Mouse (Mus musculus) midbrain, embryonic 10.5 days (tissue): ENCODE data around the gene Nhp2. TPM values are rescaled to one million over a fixed set of nuclear protein-coding genes. Genes with fewer than 3 reads are reported as not detected.

ENCODE experiments used
- DNase-seq: peaks from one replicate; pipeline ENCODE4 v3.0.0-alpha.2; 2017; ENCODE audit warnings: low spot score
- H3K27ac ChIP-seq: fragments of 300-500 bp; sonication (generic); replicated peaks from 2 replicates; pipeline ENCODE4 v1.5.1; 2016; ENCODE audit warnings: mild to moderate bottlenecking
- H3K27me3 ChIP-seq: fragments of 300-500 bp; sonication (generic); 2 replicates; pipeline ENCODE4 v1.6.1; 2016; ENCODE audit warnings: low read depth, mild to moderate bottlenecking; ENCODE audit not compliant: poor library complexity, severe bottlenecking
- H3K36me3 ChIP-seq: fragments of 300-500 bp; sonication (generic); 2 replicates; pipeline ENCODE4 v1.6.1; 2016; ENCODE audit warnings: mild to moderate bottlenecking, moderate library complexity
- H3K4me1 ChIP-seq: fragments of 300-500 bp; sonication (generic); 2 replicates; pipeline ENCODE4 v1.6.1; 2016
- H3K4me3 ChIP-seq: fragments of 300-500 bp; sonication (generic); 2 replicates; pipeline ENCODE4 v1.5.1; 2016; ENCODE audit warnings: mild to moderate bottlenecking, moderate library complexity
- H3K9me3 ChIP-seq: fragments of 300-500 bp; sonication (generic); replicated peaks from 2 replicates; pipeline ENCODE4 v1.6.1; 2016; ENCODE audit warnings: mild to moderate bottlenecking
- WGBS: fragments of 180-500 bp; shearing (Covaris S2); methylation state at CpG from one replicate; pipeline ENCODE4 v1.1.7; 2016; 5-methylcytosine and 5-hydroxymethylcytosine counted together
- polyA plus RNA-seq: library from polyadenylated mRNA; unstranded; fragments of >200 nt; fragmentation: Nextera tagmentation; extraction: Ambion mirVana; gene quantifications from 2 replicates; pipeline ENCODE4 v1.2.1, GENCODE M21; 2016

Nhp2 gene
- polyA plus RNA-seq, 1 experiment from 2014 or later: 269 TPM

DNA sequence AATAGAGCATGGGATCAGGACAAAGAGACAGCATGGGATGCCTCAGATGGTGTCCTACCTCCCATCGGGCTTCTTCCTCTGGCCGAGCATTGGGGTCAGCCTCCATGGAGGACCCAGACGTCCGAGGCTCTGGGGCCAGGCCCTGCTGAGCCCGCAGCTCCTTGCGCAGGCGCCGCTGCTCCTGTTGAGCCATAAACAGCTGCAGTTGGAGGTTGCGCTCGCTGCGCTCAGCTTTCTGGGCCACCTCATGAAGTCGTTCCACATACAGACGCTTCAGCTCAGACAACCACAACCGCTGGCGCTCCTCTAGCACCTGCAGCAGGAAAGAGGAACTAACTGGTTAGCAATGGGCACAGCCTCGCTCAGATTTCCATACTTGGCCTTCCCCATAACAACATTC lies 24.7 kb downstream of the Nhp2 start:
- no peak overlapping the region for H3K27ac ChIP-seq
- H3K36me3 ChIP-seq: peaks cover 47% of the 10 kb centered on the region
- 74% methylated on average over 16 of the region's 16 CpGs for WGBS

DNA sequence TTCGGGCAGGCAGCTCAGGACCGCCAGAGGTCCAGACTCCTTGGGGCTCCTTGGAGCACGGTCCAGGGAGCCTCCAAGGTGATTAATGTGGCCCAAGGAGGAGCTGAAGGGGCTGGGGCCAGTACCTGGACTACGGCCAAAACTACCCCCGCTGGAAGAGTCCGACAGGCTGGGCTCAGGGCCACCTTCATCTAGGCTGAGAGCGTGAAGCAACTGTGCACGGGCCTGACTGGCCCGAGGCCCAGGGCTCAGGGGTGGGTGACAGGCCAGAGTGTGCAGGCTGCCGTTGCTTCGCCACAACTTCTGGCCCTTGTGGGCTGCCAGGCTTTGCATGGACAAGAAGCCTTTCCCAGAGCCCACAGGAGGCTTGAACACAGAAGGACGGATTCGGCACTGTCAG lies 25.8 kb downstream of the Nhp2 start:
- peaks cover 47% of the 10 kb centered on the region for H3K36me3 ChIP-seq
- H3K27ac ChIP-seq: 0 out of 2 replicates have a peak overlapping the region, but pooled peaks have one; percentile 88
- H3K4me3 ChIP-seq: no peak overlapping the region
- H3K4me1 ChIP-seq: peaks cover 46% of the 10 kb centered on the region
- DNase-seq: no peak
- 92% methylated on average over 13 of the region's 13 CpGs for WGBS
- no peaks in the 10 kb centered on the region for H3K9me3 ChIP-seq
- peaks cover 25% of the 10 kb centered on the region for H3K27me3 ChIP-seq

More for the DNA sequence above, 24.7 kb downstream of the Nhp2 start:
- Histone ChIP-seq H3K4me1 (peaks cover 35% of the 10 kb centered on the region), H3K27me3 (peaks cover 14% of the 10 kb centered on the region), H3K4me3 (no peak overlapping the region), H3K9me3 (no peaks in the 10 kb centered on the region)
- DNase-seq: no peak

DNA sequence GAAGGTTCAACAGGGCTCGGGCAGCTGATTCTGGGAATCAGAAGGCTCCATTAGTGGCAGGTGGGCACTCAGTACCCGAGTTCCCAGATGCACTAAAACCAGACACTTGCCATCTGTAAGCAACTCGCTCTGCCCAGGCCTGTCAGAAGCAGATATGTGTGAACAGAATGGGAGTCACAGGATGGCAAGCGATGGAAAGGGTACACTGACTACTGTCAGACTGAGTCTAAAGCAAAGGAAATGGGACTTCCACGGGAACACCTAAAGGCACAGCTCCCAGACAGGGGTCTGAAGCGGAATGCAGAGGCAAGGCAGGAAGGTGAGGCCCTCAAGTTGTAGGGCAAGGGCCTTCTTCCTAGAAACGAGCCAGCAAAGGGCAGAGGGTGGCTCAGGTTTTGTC lies 26.7 kb downstream of the Nhp2 start:
- no peak for DNase-seq
- Histone ChIP-seq H3K9me3 (no peaks in the 10 kb centered on the region), H3K27ac (peak overlapping the region; percentile 88; the same call in 1 of the 2 replicates), H3K4me3 (no peak overlapping the region), H3K4me1 (peaks cover 55% of the 10 kb centered on the region), H3K36me3 (peaks cover 47% of the 10 kb centered on the region), H3K27me3 (peaks cover 34% of the 10 kb centered on the region)
- WGBS: 84% methylated on average over 7 of the region's 7 CpGs

DNA sequence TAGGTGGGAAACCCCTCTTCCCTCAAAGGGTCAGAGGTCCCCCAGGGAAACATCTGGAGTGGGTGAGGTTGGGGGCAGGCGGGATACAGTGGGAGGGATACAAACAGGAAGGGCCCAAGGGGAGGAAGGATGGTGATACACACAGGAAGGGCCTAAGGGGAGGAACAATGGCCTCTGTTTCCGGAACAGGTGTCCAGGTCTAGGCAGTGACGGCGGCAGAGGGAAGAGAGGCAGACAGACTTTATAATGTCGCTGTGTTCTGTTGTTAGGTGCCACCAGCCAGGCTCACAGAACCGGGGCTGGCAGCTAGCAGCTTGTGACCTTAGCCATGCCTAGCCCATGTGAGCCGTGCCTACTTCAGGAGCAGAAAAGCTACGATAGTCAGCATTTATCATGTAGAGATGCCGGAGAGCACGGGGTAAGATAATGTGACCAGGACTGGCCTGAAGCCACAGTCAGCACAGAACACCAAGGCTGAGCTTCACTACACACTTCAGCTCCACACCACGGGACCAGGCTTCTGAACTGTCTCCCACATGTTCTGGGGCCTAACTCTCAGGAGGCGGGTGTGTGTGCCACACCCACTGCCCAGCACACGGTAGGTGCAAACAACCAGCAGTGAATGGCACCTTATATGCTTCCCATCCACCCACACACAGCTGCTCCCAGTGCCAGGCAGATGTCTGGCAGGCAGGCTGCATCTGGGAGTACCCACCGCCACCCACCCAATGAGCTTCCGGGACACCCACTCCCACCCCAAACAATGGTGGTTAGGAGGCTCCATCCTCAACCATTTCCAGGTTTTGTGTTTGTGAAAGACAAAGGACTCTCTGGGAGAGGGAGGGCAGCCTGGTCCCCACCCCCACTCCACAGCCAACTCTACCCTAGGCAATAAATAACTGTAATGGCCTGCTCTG lies 27.5 kb downstream of the Nhp2 start:
- peaks cover 56% of the 10 kb centered on the region for H3K4me1 ChIP-seq
- no peak for DNase-seq
- no peak overlapping the region; the same call in 1 of the 2 replicates for H3K4me3 ChIP-seq
- peak overlapping the region; percentile 88 for H3K27ac ChIP-seq
- H3K36me3 ChIP-seq: peaks cover 42% of the 10 kb centered on the region
- WGBS: 85% methylated on average over 15 of the region's 15 CpGs
- H3K27me3 ChIP-seq: peaks cover 42% of the 10 kb centered on the region
- H3K9me3 ChIP-seq: no peaks in the 10 kb centered on the region

DNA sequence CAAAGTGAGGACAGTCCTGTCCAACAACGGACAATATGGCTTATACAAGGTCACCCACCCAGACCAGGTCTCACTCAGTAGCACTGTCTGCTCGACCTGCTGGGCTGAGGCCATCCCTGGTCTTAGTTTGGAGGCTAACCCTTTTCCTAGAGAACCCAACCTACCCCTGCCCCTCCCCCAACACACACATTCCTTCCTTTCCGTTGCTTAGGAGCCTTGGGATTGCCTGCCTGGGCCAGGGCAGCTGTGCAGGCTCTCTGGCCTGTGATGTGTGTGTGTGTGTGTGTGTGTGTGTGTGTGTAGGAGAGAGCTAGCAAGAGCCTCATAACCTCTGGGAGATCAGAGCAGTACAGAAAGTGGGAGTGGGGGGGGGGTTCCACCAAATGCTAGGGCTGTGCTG lies 29.0 kb downstream of the Nhp2 start:
- Histone ChIP-seq H3K4me1 (peaks cover 56% of the 10 kb centered on the region), H3K9me3 (no peaks in the 10 kb centered on the region), H3K27me3 (peaks cover 47% of the 10 kb centered on the region), H3K36me3 (peaks cover 27% of the 10 kb centered on the region), H3K27ac (peak overlapping the region; percentile 88), H3K4me3 (peak overlapping the region; percentile 72)
- WGBS: 5% methylated on average over 3 of the region's 3 CpGs
- peak; percentile 89 for DNase-seq

DNA sequence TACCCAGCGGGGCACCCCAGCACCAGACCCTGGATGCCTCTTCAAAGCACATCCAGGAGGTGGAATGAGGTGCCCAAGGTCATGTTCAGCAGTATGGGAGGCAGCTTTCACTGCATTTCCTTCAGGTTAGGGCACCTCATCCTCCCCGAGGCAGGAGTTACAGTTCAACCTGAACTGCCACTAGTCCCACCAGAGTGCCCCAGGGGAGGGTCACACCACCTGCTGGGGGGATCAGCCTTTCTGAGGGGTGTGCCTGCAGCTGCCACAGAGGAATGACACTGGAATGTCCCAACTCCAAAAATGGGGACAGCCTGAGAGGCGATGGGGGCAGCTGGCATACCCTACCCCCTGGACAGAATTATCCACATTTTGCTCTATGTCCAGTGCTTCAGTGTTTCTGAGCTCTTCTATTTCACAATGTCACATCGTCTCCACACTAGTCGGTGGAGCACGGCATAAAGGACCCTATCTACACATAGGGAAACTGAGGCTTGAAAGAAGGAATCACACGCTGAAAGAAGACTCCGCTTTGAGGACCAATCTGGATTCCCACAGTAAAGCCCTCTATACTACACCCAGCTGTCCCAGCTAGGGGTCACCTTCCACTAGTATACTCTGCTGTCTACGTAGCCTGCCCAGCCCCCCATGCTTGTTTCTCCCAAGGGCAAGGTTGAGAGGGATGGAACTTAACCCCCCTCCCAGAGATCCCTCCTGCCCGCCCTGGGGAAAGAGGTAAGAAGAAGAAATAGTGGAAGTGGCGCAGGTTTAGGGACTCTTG lies 29.8 kb downstream of the Nhp2 start:
- 14% methylated on average over 11 of the region's 11 CpGs for WGBS
- Histone ChIP-seq H3K27me3 (peaks cover 39% of the 10 kb centered on the region), H3K27ac (peak overlapping the region; percentile 88), H3K4me1 (peaks cover 49% of the 10 kb centered on the region), H3K36me3 (peaks cover 19% of the 10 kb centered on the region), H3K9me3 (no peaks in the 10 kb centered on the region), H3K4me3 (peak overlapping the region; percentile 72)
- no peak for DNase-seq

DNA sequence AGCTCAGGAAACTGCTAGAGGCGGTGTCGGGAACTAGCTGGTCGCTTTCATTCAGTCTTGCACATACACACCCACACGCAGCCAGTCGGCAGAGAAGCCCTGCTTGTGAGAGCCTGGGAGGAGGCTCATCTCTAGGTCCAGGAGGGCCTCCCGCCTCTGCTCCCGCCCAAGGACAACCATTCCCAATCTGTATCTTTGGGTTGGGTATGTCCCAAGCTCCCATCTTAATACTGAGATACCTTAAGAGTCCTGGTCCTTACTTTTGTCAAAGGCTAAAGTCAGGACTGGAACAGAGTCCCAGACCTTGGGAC lies 30.3 kb downstream of the Nhp2 start:
- Histone ChIP-seq H3K27ac (peak overlapping the region; percentile 88), H3K4me3 (peak overlapping the region; percentile 72), H3K27me3 (peaks cover 36% of the 10 kb centered on the region), H3K4me1 (peaks cover 49% of the 10 kb centered on the region), H3K9me3 (no peaks in the 10 kb centered on the region), H3K36me3 (peaks cover 14% of the 10 kb centered on the region)
- peak; percentile 46 for DNase-seq
- WGBS: 3% methylated on average over 7 of the region's 7 CpGs

DNA sequence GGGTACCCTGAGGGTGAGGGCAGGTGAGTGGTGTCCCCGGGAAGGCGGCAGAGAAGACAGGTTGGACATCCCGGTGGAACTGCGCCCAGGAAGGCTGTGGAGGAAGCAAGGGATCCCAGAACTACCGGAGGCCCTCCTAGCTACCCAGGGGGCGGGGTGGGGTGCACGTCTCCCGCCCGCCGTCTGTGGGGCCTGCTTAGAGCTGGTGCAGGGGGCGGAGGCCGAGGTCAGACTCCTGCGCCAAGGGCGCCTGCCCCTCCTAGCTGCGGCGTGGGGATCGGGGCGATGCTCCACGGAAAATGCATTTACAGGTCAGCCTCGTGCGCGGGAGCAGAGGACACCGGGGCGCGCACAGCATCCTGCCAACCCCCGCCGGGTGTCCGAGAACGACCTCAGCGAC lies 30.7 kb downstream of the Nhp2 start:
- DNase-seq: no peak
- Histone ChIP-seq H3K4me3 (peak overlapping the region; percentile 72), H3K36me3 (peaks cover 10% of the 10 kb centered on the region), H3K4me1 (peaks cover 49% of the 10 kb centered on the region), H3K9me3 (no peaks in the 10 kb centered on the region), H3K27me3 (peaks cover 36% of the 10 kb centered on the region), H3K27ac (peak overlapping the region; percentile 88)
- under 1% methylated on average over 30 of the region's 30 CpGs for WGBS

DNA sequence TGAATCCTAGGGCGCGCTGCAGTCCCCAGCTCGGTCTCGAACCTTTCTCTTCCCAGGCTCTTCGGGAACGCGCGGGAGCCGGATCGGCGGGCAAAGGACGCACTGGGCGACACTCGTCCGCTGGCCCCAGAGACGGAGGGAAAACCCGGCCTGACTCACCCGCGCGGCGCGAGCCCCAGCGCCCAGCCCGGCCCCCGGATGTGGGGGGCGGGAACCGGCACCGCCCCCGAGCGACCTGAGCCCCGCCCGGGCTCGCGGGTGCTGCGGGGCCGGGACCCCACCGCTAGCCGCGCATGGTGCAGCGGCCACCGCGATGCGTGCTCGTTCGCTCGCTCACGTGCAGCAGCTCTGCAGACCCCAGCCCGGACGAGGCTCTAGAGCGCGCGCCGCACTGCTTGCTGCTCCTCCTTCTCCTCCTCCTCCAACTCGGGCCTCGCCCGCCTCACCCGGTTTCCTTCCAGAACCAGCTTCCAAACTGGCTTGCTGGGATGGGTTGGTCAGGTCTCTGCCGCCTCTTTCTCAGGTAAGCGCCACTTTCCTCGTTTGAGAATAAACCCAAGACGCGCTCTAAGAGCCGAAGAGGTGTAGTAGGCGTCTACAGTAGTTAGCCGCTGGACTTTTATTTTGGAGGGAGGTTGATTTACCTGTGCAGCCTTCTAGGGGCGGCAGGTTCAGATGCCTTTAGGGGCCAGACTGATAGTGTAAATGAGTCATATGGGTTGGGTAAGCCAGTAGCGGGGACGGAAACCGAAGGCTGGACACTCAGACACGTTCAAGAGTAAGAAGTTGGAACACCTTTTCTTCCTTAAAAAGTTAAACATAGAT lies 31.4 kb downstream of the Nhp2 start, which contains the start of the genes N4bp3 and D930048N14Rik:
Gene N4bp3, minus strand, starts transcription at position 152 of the 825 bp plus-strand sequence.
Gene D930048N14Rik, plus strand, starts transcription at position 264 of the 825 bp plus-strand sequence.
- peaks cover 3% of the 10 kb centered on the region for H3K36me3 ChIP-seq
- H3K27me3 ChIP-seq: peaks cover 36% of the 10 kb centered on the region
- peak within 1 kb of the TSS; percentile 88 for H3K27ac ChIP-seq
- peaks cover 49% of the 10 kb centered on the region for H3K4me1 ChIP-seq
- DNase-seq: peak; percentile 77
- peak within 1 kb of the TSS; percentile 72 for H3K4me3 ChIP-seq
- H3K9me3 ChIP-seq: no peaks in the 10 kb centered on the region
- under 1% methylated on average over 70 of the region's 70 CpGs for WGBS

DNA sequence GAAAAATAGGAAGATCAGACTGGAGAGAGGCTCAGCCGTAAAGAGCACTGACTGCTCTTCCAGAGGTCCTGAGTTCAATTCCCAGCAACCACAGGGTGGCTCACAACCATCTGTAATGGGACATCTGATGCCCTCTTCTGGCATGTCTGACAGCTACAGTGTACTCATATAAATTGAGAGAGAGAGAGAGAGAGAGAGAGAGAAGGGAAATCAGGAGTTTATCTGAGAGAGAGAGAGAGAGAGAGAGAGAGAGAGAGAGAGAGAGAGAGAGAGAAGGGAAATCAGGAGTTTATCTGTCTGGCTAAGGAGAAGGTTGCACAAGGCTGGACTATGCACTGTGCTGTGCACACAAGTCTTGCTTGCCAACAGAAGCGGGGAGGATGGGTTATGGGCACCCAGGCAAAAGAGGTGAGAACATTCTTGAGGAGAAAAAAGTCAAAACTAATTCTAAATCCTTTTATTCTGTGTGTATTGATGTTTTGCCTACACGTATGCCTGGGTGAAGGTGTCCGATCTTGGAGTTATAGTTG lies 33.4 kb downstream of the Nhp2 start:
- Histone ChIP-seq H3K4me1 (peaks cover 34% of the 10 kb centered on the region), H3K4me3 (no peak overlapping the region), H3K36me3 (no peaks in the 10 kb centered on the region), H3K9me3 (no peaks in the 10 kb centered on the region), H3K27me3 (peaks cover 36% of the 10 kb centered on the region), H3K27ac (no peak overlapping the region)
- 88% methylated on average over 4 of the region's 4 CpGs for WGBS
- no peak for DNase-seq

DNA sequence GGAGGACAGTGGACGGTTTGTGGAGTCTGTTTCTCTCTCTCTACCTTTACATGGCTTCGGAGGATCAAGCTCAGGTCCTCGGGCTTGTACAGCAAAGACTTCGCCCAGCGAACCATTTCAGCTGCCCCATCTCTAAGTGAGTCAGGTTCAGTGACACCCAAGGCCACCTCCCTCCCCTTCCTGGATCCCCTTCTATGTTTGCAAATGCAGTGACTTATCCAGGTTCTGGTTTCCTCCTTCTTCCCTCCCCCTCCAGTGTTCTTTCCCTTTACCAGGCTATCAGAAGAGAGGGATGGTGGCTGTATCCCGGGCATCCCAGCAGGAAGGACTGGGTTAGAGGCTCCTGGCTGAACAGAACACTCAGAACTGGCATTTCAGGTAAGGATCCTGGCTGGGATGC lies 34.2 kb downstream of the Nhp2 start:
- DNase-seq: no peak
- Histone ChIP-seq H3K27me3 (peaks cover 36% of the 10 kb centered on the region), H3K27ac (no peak overlapping the region), H3K4me1 (peaks cover 26% of the 10 kb centered on the region), H3K36me3 (no peaks in the 10 kb centered on the region), H3K4me3 (no peak overlapping the region), H3K9me3 (no peaks in the 10 kb centered on the region)
- WGBS: 92% methylated on average over 6 of the region's 6 CpGs

DNA sequence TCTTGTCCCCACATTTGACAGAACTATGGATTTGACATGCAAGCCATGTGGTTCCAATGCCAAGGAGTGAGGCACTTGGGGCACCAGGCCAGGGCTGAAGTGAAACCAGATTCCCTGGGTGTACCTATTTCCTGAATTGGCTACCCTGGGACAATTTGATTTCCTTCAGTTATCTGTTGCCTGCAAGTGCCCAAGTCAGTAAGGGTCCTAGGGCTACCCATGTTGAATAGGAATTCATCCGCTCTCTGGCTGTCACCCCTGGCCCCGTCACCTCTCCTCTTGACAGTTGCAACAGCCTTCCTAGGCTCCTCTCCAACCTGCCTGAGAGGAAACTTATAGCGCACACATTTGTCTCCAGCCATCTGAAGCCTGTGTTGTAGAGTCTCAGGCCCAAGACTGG lies 35.4 kb downstream of the Nhp2 start:
- H3K9me3 ChIP-seq: no peaks in the 10 kb centered on the region
- H3K27me3 ChIP-seq: peaks cover 26% of the 10 kb centered on the region
- no peak overlapping the region for H3K27ac ChIP-seq
- peaks cover 14% of the 10 kb centered on the region for H3K4me1 ChIP-seq
- no peaks in the 10 kb centered on the region for H3K36me3 ChIP-seq
- 93% methylated on average over 3 of the region's 3 CpGs for WGBS
- H3K4me3 ChIP-seq: no peak overlapping the region
- no peak for DNase-seq
